Mouse (Mus musculus) stomach, postnatal 0 days (tissue): ENCODE results near the gene Hist1h2ae. TPM values are rescaled to one million over a fixed set of nuclear protein-coding genes. Genes with fewer than 3 reads are reported as not detected.
"Not testable (repeated sequence)": the region's sequence is repeated elsewhere in the genome, so short reads cannot be mapped to it uniquely, and the experiment has no call there.

Experiments used
- ATAC-seq: fragments of 200-750 bp; cut with Nextera tagmentation; 2 replicates; pipeline ENCODE4 v1.8.0; 2017; ENCODE audit not compliant: low FRiP score, low TSS enrichment
- DNase-seq: peaks from one replicate; pipeline ENCODE4 v3.0.0-alpha.2; 2016; ENCODE audit warnings: low spot score
- H3K27ac ChIP-seq: fragments of 300-500 bp; sonication (generic); replicated peaks from 2 replicates; pipeline ENCODE4 v1.5.1; 2014; ENCODE audit warnings: mild to moderate bottlenecking, control low read depth
- H3K27me3 ChIP-seq: fragments of 300-500 bp; sonication (generic); 2 replicates; pipeline ENCODE4 v1.6.1; 2014; ENCODE audit warnings: low read length; ENCODE audit not compliant: control insufficient read depth, insufficient read depth
- H3K36me3 ChIP-seq: fragments of 300-500 bp; sonication (generic); 2 replicates; pipeline ENCODE4 v1.6.1; 2014; ENCODE audit warnings: low read length, mixed read lengths; ENCODE audit not compliant: control insufficient read depth, insufficient read depth
- H3K4me1 ChIP-seq: fragments of 300-500 bp; sonication (generic); replicated peaks from 2 replicates; pipeline ENCODE4 v1.6.1; 2014; ENCODE audit warnings: antibody characterized with exemption; ENCODE audit not compliant: control insufficient read depth, insufficient read depth
- H3K4me2 ChIP-seq: fragments of 300-500 bp; sonication (generic); replicated peaks from 2 replicates; pipeline ENCODE4 v1.6.1; 2014; ENCODE audit warnings: low read depth, mild to moderate bottlenecking, control low read depth, moderate library complexity
- H3K4me3 ChIP-seq: fragments of 300-500 bp; sonication (generic); 2 replicates; pipeline ENCODE4 v1.5.1; 2014; ENCODE audit warnings: low read depth, low read length, control low read depth
- H3K9ac ChIP-seq: fragments of 300-500 bp; sonication (generic); 2 replicates; pipeline ENCODE4 v1.6.1; 2014; ENCODE audit warnings: mild to moderate bottlenecking, low read length, control low read depth, mixed read lengths
- H3K9me3 ChIP-seq: fragments of 300-500 bp; sonication (generic); 2 replicates; pipeline ENCODE4 v1.6.1; 2016; ENCODE audit warnings: low read length; ENCODE audit not compliant: control insufficient read depth
- CTCF ChIP-seq: IDR thresholded peaks from 2 replicates; pipeline ENCODE4 v1.5.1; 2016; ENCODE audit warnings: antibody characterized with exemption, low read depth, mild to moderate bottlenecking, moderate library complexity
- EP300 ChIP-seq: optimal IDR thresholded peaks from 2 replicates; pipeline ENCODE3; 2016; ENCODE audit warnings: antibody characterized with exemption
- WGBS: fragments of 180-500 bp; shearing (Covaris S2); extraction: QIAGEN DNeasy Blood & Tissue Kit; methylation state at CpG from one replicate; pipeline ENCODE4 v1.1.7; 2014; 5-methylcytosine and 5-hydroxymethylcytosine counted together
- polyA plus RNA-seq: library from polyadenylated mRNA; unstranded; fragments of >200 nt; fragmentation: Nextera tagmentation; extraction: Ambion mirVana; gene quantifications from 2 replicates; pipeline ENCODE4 v1.2.1, GENCODE M21; 2015

The Hist1h2ae gene
- polyA plus RNA-seq, 1 experiment from 2014 or later = 29.5 TPM

DNA sequence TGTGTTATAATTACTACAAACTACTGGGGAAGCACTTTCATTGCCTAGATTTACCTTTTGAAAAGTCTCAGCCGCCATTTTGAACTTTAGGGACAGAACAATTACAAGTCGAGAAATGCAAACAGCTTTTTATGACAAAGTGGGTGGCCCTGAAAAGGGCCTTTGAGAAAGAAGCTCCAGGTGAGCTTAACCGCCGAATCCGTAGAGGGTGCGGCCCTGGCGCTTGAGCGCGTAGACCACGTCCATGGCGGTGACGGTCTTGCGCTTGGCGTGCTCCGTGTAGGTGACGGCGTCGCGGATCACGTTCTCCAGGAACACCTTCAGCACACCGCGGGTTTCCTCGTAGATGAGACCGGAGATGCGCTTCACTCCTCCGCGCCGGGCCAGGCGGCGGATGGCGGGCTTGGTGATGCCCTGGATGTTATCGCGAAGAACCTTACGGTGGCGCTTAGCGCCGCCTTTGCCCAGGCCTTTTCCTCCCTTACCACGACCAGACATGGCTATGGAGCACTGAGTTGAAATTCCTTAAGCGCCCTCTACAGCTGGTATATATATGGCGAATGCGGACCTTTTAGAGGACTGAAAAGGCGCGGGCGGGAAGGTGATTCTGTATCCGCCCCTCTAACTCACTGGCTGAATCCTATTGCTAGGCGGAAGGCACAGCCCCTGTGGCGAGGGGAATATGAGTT is 19.7 kb downstream of the Hist1h2ae start, which contains the start of gene Hist1h4f:
Gene Hist1h4f (minus strand): TSS at position 503 of the 689 bp plus-strand sequence.
- ATAC-seq = peak; percentile 80
- H3K9ac ChIP-seq = peak within 1 kb of the TSS; percentile 52
- H3K27me3 ChIP-seq, H3K9me3 ChIP-seq, H3K36me3 ChIP-seq, H3K4me1 ChIP-seq: not testable (repeated sequence)
- TF ChIP-seq CTCF = peak; percentile 69
- peak; percentile 7 for TF ChIP-seq EP300
- WGBS = 0% methylated on average over 42 of the region's 47 CpGs
- H3K4me3 ChIP-seq = peak within 1 kb of the TSS; percentile 43
- H3K4me2 ChIP-seq = peak within 1 kb of the TSS; percentile 57
- peak within 1 kb of the TSS; percentile 85 for H3K27ac ChIP-seq
- peak; percentile 92 for DNase-seq

DNA sequence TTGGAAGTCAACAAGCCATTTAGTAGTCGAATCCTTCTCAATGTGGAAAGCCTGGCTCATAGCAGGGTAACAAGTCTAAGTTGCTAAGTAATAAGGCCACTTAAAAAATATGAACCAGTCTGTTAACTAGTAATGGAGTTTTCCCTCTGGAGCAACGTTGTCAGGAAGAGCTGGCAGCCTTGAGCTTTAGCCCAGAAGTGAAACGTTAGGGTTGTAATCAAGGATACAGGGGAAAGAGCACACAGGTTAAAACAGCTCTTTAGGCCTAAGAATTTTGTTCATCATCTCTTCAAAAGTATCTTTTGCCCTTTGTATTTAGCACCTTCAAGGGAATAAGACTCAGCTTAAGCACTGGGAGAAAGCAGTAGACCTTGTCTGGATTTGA is 20.3 kb downstream of the Hist1h2ae start:
- H3K4me3 ChIP-seq = peak overlapping the region; percentile 43
- peak overlapping the region; percentile 52; the same call in 1 of the 2 replicates for H3K9ac ChIP-seq
- no peaks in the 10 kb centered on the region for H3K36me3 ChIP-seq
- peak overlapping the region; percentile 85 for H3K27ac ChIP-seq
- no peaks in the 10 kb centered on the region for H3K27me3 ChIP-seq
- TF ChIP-seq CTCF (no peak), EP300 (no peak)
- no peaks in the 10 kb centered on the region for H3K9me3 ChIP-seq
- ATAC-seq = no peak
- no peak for DNase-seq
- H3K4me2 ChIP-seq = peak overlapping the region; percentile 57
- whole genome bisulfite sequencing = 6% methylated on average over 3 of the region's 3 CpGs
- H3K4me1 ChIP-seq = no peaks in the 10 kb centered on the region

DNA sequence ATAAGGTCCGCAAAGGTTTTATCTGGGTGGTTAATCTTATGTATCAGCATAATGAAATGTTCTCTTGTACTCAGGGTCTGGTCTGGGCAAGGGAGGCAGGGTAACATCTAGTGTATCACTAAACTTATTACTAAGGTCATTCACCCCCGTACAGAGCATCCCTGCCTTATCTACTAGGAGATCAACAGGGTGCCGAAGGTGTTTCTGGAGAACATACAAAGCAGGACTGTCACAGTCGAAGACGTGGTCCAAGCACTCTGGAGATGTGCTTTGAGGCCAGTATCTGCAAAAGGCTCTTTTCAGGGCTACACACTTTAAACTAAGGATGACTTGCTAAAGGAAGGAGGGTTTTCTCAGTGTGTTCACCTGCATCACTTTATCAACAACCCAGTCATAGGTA is 24.3 kb downstream of the Hist1h2ae start:
- WGBS = 59% methylated on average over 5 of the region's 5 CpGs
- DNase-seq (no peak), ATAC-seq (no peak)
- Histone ChIP-seq H3K27ac (no peak overlapping the region), H3K36me3 (no peaks in the 10 kb centered on the region), H3K9ac (no peak overlapping the region), H3K4me2 (no peak overlapping the region), H3K9me3 (no peaks in the 10 kb centered on the region), H3K4me1 (no peaks in the 10 kb centered on the region), H3K4me3 (no peak overlapping the region), H3K27me3 (no peaks in the 10 kb centered on the region)
- TF ChIP-seq CTCF = no peak
- TF ChIP-seq EP300 = no peak

DNA sequence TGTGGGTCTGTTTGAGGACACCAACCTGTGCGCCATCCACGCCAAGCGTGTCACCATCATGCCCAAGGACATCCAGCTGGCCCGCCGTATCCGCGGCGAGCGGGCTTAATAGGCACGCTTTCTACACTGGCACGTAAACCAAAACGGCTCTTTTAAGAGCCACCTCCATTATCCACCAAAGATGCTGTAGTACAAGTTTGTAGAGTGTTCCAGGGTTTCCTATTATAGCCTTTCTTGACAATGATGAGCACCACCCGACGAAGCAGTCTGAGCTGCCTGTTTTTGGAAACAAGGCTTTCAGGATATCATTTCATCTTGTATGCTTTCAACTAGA is 26.3 kb downstream of the Hist1h2ae start:
- H3K4me1 ChIP-seq, H3K27ac ChIP-seq, H3K36me3 ChIP-seq, H3K9ac ChIP-seq, H3K9me3 ChIP-seq, ATAC-seq, DNase-seq, H3K27me3 ChIP-seq: not testable (repeated sequence)
- Histone ChIP-seq H3K4me2 (peak overlapping the region; percentile 35; the same call in 1 of the 2 replicates), H3K4me3 (peak overlapping the region; percentile 46)
- WGBS = 0% methylated on average over 11 of the region's 14 CpGs

DNA sequence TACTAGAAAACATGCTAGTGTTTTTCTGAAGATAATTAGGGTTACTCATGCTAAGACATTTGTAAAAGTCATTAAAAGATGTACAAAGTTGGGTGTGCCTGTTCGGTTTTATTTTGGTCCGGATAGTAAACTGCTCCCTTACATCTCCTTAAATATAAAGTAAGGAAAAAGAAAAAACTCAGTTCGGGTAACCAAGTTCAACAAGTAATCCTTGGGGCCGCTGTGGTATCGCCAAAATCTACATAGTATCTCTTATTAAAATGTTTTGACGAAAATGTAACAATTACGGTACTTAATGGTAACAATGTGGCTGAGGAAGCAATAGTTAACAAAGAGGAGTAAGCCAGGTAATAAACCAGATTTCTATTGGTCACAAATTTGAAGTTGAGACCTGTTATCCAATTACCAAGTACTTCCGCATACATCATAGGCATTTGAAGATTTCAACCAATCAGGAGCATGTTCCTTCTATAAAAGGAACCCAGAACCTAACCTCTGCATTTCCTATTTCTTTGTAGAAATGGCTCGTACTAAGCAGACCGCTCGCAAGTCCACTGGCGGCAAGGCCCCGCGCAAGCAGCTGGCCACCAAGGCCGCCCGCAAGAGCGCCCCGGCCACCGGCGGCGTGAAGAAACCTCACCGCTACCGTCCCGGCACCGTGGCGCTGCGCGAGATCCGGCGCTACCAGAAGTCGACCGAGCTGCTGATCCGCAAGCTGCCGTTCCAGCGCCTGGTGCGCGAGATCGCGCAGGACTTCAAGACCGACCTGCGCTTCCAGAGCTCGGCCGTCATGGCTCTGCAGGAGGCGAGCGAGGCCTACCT is 26.8 kb downstream of the Hist1h2ae start, which contains the start of gene Hist1h3f:
Gene Hist1h3f (plus strand): TSS at position 88 of the 822 bp plus-strand sequence.
- Histone ChIP-seq H3K4me3 (peak within 1 kb of the TSS; percentile 46), H3K27ac (peak within 1 kb of the TSS; percentile 89), H3K9me3 (no peaks in the 10 kb centered on the region), H3K27me3 (no peaks in the 10 kb centered on the region), H3K4me1 (no peaks in the 10 kb centered on the region), H3K4me2 (peak within 1 kb of the TSS; percentile 61), H3K9ac (peak within 1 kb of the TSS; percentile 58), H3K36me3 (no peaks in the 10 kb centered on the region)
- ATAC-seq (peak; percentile 95), DNase-seq (peak; percentile 50)
- peak; percentile 36 for TF ChIP-seq EP300
- no peak; the same call in 1 of the 2 replicates for TF ChIP-seq CTCF
- WGBS = under 1% methylated on average over 24 of the region's 45 CpGs

DNA sequence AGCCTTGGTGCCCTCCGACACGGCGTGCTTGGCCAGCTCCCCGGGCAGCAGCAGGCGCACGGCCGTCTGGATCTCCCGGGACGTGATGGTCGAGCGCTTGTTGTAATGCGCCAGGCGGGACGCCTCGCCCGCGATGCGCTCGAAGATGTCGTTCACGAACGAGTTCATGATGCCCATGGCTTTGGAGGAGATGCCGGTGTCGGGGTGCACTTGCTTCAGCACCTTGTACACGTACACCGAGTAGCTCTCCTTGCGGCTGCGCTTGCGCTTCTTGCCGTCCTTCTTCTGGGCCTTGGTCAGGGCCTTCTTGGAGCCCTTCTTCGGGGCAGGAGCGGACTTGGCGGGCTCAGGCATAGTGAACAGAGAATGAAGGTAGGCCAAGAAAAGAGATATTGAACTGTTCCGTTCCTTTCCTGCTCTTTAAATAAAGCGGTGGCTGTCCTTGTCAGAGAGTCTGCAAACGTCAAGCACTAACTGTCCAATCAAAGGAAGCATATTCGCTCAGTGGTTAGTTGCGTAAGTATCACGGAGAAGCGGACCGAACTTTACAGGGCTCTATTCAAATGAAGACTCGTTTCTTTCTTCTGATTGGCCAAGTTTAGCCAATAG is 27.9 kb downstream of the Hist1h2ae start, which contains the start of gene Hist1h2bh:
Gene Hist1h2bh (minus strand): TSS at position 394 of the 609 bp plus-strand sequence.
- Histone ChIP-seq H3K9ac (peak within 1 kb of the TSS; percentile 47), H3K4me2 (peak within 1 kb of the TSS; percentile 61), H3K4me3 (peak within 1 kb of the TSS; percentile 46), H3K27ac (peak within 1 kb of the TSS; percentile 89)
- under 1% methylated on average over 23 of the region's 42 CpGs for WGBS
- not testable (repeated sequence) for H3K4me1 ChIP-seq, H3K36me3 ChIP-seq, H3K9me3 ChIP-seq, H3K27me3 ChIP-seq
- DNase-seq = peak; percentile 68
- ATAC-seq = peak; percentile 94

DNA sequence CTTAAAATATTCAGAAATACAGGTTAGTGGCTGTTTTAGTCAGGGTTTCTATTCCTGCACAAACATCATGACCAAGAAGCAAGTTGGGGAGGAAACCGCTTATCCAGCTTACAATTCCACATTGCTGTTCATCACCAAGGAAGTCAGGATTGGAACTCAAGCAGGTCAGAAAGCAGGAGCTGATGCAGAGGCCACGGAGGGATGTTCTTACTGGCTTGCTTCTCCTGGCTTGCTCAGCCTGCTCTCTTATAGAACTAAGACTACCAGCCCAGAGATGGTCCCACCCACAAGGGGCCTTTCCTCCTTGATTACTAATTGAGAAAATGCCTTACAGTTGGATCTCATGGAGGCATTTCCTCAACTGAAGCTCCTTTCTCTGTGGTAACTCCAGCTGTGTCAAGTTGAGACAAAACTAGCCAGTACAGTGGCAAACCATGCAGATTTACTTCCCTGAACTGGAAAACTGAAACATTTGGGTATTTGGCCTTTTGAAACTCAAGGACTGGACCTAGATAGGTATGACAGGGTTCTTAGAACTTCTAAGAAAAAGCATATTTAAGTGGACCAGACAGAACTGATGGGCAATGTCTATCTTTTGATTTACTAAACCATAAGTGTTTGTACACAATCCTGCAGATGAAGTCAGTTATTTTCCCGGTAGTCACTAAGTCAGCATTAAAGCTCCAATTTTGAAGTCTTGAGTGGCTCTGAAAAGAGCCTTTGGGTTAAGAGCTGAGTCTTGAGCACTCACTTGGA is 28.6 kb downstream of the Hist1h2ae start:
- peak overlapping the region; percentile 44 for H3K4me3 ChIP-seq
- peak overlapping the region; percentile 47 for H3K9ac ChIP-seq
- H3K4me2 ChIP-seq = peak overlapping the region; percentile 61
- WGBS = 6% methylated on average over 3 of the region's 3 CpGs
- H3K27me3 ChIP-seq, H3K36me3 ChIP-seq, H3K9me3 ChIP-seq, H3K4me1 ChIP-seq, DNase-seq, ATAC-seq: not testable (repeated sequence)
- H3K27ac ChIP-seq = peak overlapping the region; percentile 86
